Mouse (Mus musculus) cerebellum, postnatal 4 days (tissue): ENCODE measurements around the gene Ins1.

Experiments used
- DNase-seq, 2 experiments: peaks; one replicate each; pipeline ENCODE4 v3.0.0; 2022; ENCODE audit warnings: low spot score in 2 of 2, mixed read lengths in 1 of 2

Gene Ins1

GRCm38 (mm10) chr19:52263997-52264396, at the start of gene Ins1:
TSS of gene Ins1 (plus strand) at chr19:52264297.
- DNase-seq = no peak
